Mouse (Mus musculus): Measurements from ENCODE around the gene Fam227b. TPM values are rescaled to one million over a fixed set of nuclear protein-coding genes. Genes with fewer than 3 reads are reported as not detected.

Gene Fam227b
- polyA plus RNA-seq, 1 experiment from 2014 or later = not detected

DNA sequence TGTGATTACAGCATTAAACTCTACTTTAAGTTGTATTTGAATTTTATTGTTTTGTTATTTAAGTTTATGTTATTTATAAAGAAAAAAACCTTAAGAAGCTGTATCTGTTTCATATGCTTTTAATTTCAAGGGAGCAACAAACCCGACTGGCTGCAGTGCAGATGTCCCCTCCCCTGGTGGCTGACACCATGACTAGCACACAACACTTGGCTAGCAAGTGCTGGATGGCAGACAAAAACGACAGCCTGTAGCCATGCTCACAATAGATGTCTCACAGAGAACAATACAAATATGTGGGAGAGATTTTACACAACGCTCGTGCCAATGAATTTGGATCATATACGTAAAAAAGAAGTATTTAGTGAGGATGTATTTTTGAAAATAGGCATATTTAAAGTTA lies 61.4 kb downstream of the Fam227b start:
- Histone ChIP-seq H3K4me1 (peaks cover 3% of the 10 kb centered on the region; the same call in 1 of the 2 replicates), H3K4me2 (no peak overlapping the region), H3K9ac (no peak overlapping the region), H3K27me3 (replicated peaks) (no peaks in the 10 kb centered on the region), H3K9me3 (no peaks in the 10 kb centered on the region), H3K36me3 (no peaks in the 10 kb centered on the region), H3K27ac (replicated peaks) (no peak overlapping the region), H3K4me3 (no peak overlapping the region)
- WGBS = 62% methylated on average over 5 of the region's 5 CpGs
- ATAC-seq (ENCODE audit: extremely low read depth, insufficient number of reproducible peaks, low FRiP score, low TSS enrichment) = no peak

DNA sequence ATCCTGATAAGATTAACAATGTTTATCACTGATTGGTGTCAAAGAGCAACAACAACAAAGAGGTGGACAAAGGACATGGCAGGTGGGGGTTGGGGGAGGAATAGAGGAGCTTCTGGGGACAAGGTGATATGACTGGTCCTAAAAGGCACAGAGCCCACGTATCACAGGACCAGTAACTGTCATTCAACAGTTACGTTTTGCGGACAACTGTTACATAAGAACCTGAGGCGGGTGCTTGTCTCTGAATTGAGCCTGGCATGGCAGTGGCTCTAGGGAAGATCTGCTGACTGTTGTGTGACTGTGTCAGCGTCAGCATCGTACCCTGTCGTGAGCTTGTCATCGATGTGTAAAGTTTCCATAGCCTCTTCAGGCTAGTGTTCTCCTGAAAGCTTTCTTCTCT lies 65.6 kb downstream of the Fam227b start:
- H3K4me2 ChIP-seq = peak overlapping the region; percentile 46
- no peak for ATAC-seq (ENCODE audit: extremely low read depth, insufficient number of reproducible peaks, low FRiP score, low TSS enrichment)
- no peaks in the 10 kb centered on the region for H3K9me3 ChIP-seq
- no peak overlapping the region for H3K4me3 ChIP-seq
- no peaks in the 10 kb centered on the region for H3K36me3 ChIP-seq
- 0 out of 2 replicates have a peak overlapping the region, but pooled peaks have one; percentile 19 for H3K9ac ChIP-seq
- whole genome bisulfite sequencing = 48% methylated on average over 8 of the region's 8 CpGs
- H3K4me1 ChIP-seq = peaks cover 3% of the 10 kb centered on the region; the same call in 1 of the 2 replicates
- no peaks in the 10 kb centered on the region for H3K27me3 ChIP-seq (replicated peaks)
- H3K27ac ChIP-seq (replicated peaks) = no peak overlapping the region

DNA sequence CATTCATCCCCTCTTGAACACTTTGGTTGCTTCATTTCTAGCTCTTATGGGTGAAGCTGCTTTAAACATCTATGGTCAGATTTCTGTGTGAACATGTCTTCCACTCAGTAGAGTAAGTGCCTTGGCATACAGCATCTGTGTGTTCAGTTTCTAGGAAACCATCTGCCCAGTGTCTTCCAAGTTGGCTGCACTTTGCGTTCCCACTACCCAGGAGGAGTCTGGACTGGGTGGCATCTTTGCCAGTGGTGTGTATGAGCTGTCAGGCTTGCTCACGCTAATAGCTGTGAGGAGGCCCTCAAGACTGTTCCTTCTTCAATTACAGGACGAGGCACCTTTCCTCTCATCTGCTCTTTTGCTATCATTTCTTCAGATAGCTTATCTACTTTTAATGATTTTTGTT lies 67.5 kb downstream of the Fam227b start:
- H3K27me3 ChIP-seq (replicated peaks) = no peaks in the 10 kb centered on the region
- no peak overlapping the region for H3K9ac ChIP-seq
- H3K4me2 ChIP-seq = no peak overlapping the region
- H3K9me3 ChIP-seq = no peaks in the 10 kb centered on the region
- H3K4me1 ChIP-seq = peaks cover 15% of the 10 kb centered on the region
- H3K27ac ChIP-seq (replicated peaks) = no peak overlapping the region
- no peak overlapping the region for H3K4me3 ChIP-seq
- no peak for ATAC-seq (ENCODE audit: extremely low read depth, insufficient number of reproducible peaks, low FRiP score, low TSS enrichment)
- H3K36me3 ChIP-seq = no peaks in the 10 kb centered on the region
- WGBS = 65% methylated on average over 3 of the region's 3 CpGs

DNA sequence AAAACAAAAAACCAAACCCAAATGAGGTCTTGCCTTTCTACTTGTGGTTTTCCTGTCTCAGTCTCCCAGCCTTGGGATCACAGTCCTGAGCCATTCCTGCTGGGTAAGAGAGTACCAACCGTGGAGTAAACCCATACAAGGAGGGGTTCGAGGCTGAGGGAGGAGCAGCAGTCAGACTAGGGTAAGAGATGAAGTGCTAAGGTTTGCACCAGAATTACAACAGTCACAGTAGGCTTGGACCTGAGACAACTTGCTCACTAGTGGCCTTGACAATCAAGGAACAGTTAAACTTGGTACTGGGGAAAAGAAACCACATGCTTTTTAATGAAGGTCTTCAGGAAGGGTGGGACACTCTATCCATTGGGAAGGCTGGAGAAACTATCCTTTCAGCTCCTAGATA lies 72.7 kb downstream of the Fam227b start:
- no peaks in the 10 kb centered on the region for H3K36me3 ChIP-seq
- no peak for ATAC-seq (ENCODE audit: extremely low read depth, insufficient number of reproducible peaks, low FRiP score, low TSS enrichment)
- no peaks in the 10 kb centered on the region for H3K27me3 ChIP-seq (replicated peaks)
- H3K27ac ChIP-seq (replicated peaks) = no peak overlapping the region
- H3K4me2 ChIP-seq = no peak overlapping the region
- H3K9ac ChIP-seq = no peak overlapping the region
- no peak overlapping the region for H3K4me3 ChIP-seq
- peaks cover 11% of the 10 kb centered on the region for H3K4me1 ChIP-seq
- no peaks in the 10 kb centered on the region for H3K9me3 ChIP-seq
- 67% methylated on average over 2 of the region's 2 CpGs for WGBS

DNA sequence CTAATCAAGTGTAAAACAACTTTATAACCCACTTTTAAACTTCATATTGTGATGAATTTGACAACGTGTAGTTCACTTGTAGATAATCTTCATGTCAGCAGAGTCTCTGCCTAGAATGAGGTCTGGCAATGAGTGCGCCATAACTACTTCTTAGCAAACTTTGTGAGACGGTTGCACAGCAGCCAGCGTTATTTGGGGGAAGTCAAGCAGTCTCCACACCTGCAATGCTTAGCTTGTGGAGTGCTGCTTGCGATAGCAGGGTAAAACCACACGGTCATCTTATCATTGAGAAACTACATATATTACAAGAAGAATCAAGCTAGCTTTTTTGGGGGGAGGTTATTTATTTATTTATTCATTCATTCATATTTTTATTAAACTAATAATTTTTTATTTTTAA lies 75.3 kb downstream of the Fam227b start:
- 89% methylated on average over 6 of the region's 6 CpGs for WGBS

DNA sequence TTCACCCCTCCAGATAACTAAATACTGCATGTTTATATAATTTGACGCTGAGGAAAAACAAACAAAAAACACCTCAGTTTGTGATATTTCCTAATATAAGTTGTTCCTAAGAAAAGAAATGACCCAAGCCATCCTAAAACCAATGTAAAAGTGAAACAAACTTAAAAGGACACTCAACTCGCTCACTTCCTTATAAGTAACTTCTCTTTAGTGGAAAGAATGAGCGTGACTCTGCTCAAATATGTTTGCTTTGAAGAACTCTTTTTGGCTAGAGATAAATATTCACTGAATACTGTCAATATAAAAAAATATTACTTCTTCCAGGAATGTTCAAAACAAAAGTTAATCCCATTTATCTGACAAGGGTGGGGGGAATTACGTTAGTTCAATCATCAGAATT lies 78.1 kb downstream of the Fam227b start:
- no peak overlapping the region for H3K27ac ChIP-seq (replicated peaks)
- no peaks in the 10 kb centered on the region for H3K27me3 ChIP-seq (replicated peaks)
- no peaks in the 10 kb centered on the region for H3K9me3 ChIP-seq
- 76% methylated on average over 4 of the region's 4 CpGs for WGBS
- H3K4me3 ChIP-seq = no peak overlapping the region
- H3K4me1 ChIP-seq = peaks cover 3% of the 10 kb centered on the region; the same call in 1 of the 2 replicates
- ATAC-seq (ENCODE audit: extremely low read depth, insufficient number of reproducible peaks, low FRiP score, low TSS enrichment) = no peak
- H3K9ac ChIP-seq = no peak overlapping the region
- no peaks in the 10 kb centered on the region for H3K36me3 ChIP-seq
- H3K4me2 ChIP-seq = no peak overlapping the region

More for the DNA sequence above, 75.3 kb downstream of the Fam227b start:
- Histone ChIP-seq H3K4me3 (no peak overlapping the region), H3K4me2 (no peak overlapping the region), H3K27ac (replicated peaks) (no peak overlapping the region), H3K27me3 (replicated peaks) (no peaks in the 10 kb centered on the region), H3K9me3 (no peaks in the 10 kb centered on the region), H3K9ac (no peak overlapping the region), H3K4me1 (peaks cover 14% of the 10 kb centered on the region), H3K36me3 (no peaks in the 10 kb centered on the region)
- no peak for ATAC-seq (ENCODE audit: extremely low read depth, insufficient number of reproducible peaks, low FRiP score, low TSS enrichment)

DNA sequence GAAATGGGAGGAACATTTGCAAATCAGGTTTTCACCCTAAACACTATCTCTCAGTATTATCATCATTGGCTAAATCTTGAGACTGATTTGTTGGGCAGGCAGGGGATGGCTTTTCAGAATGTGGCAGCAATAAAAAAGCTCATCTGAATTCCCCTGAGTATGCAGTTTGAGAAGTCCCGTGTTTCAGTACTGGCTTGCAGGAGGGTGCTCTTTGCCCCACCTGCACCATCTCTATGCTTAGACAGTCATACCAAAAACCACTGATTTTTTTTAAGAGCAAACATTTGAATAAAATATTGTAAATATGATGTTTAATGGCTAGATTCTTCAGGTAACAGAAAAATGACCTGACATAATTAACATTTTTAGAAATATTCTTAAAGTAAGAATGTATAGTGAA lies 82.1 kb downstream of the Fam227b start:
- H3K27ac ChIP-seq (replicated peaks) = no peak overlapping the region
- H3K4me1 ChIP-seq = peaks cover 15% of the 10 kb centered on the region
- H3K9me3 ChIP-seq = no peaks in the 10 kb centered on the region
- WGBS = 78% methylated on average over 1 of the region's 1 CpGs
- H3K4me2 ChIP-seq = no peak overlapping the region
- no peak overlapping the region for H3K4me3 ChIP-seq
- ATAC-seq (ENCODE audit: extremely low read depth, insufficient number of reproducible peaks, low FRiP score, low TSS enrichment) = no peak
- no peak overlapping the region for H3K9ac ChIP-seq
- no peaks in the 10 kb centered on the region for H3K36me3 ChIP-seq
- H3K27me3 ChIP-seq (replicated peaks) = no peaks in the 10 kb centered on the region

DNA sequence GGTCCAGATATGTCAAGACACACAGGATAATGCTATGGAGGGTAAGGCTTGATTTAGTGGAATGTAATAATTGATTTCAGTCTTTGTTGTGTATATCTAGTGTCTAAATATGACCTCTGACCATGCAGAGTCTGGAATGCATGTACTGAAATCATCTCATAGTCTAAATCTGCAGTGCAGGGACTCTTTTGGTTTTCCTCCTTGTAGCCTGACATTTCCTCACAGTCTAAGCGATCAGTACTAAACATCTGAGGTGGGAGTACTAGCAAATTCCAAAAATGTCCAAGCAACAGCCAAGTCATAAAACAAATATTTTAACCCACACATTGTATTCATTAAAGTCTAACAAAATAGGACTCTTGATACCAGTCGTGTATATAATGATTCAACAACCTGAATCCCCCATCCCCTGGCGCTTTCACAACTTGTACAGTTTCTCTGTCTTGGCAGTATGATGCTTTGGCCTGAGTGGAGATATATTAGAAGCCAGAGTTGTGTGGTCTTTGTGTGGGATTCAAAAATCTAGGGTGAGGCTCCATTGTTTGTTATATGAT lies 86.4 kb downstream of the Fam227b start:
- ATAC-seq (ENCODE audit: extremely low read depth, insufficient number of reproducible peaks, low FRiP score, low TSS enrichment) = no peak
- no peaks in the 10 kb centered on the region for H3K27me3 ChIP-seq (replicated peaks)
- H3K27ac ChIP-seq (replicated peaks) = peak overlapping the region; percentile 87
- WGBS = 70% methylated on average over 3 of the region's 3 CpGs
- H3K4me3 ChIP-seq = no peak overlapping the region
- H3K9ac ChIP-seq = no peak overlapping the region
- H3K36me3 ChIP-seq = no peaks in the 10 kb centered on the region
- H3K4me1 ChIP-seq = peaks cover 34% of the 10 kb centered on the region
- no peak overlapping the region for H3K4me2 ChIP-seq
- no peaks in the 10 kb centered on the region for H3K9me3 ChIP-seq

DNA sequence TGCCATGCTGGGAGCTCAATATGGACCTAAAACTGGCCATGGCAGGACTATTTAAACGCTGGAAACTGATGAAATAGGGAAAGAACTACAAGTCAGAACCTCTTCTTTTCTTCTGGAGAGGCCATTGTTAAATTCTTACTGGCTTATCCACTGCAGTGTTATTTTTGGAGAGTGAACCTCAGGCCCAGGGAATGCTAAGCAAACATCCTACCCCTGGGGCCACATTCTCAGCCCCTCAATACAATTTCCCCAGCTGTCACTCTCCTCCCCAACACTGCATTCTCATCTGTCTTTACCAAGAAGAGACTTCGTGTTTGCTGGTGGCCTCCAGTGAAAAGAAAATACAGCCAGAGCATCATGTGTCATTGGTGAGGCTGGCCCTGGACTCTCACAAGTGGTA lies 87.0 kb downstream of the Fam227b start:
- Histone ChIP-seq H3K36me3 (no peaks in the 10 kb centered on the region), H3K27me3 (replicated peaks) (no peaks in the 10 kb centered on the region), H3K4me3 (no peak overlapping the region), H3K4me1 (peaks cover 34% of the 10 kb centered on the region), H3K4me2 (no peak overlapping the region), H3K9me3 (no peaks in the 10 kb centered on the region), H3K9ac (no peak overlapping the region), H3K27ac (replicated peaks) (peak overlapping the region; percentile 87)
- 13% methylated on average over 2 of the region's 2 CpGs for WGBS
- ATAC-seq (ENCODE audit: extremely low read depth, insufficient number of reproducible peaks, low FRiP score, low TSS enrichment) = no peak

DNA sequence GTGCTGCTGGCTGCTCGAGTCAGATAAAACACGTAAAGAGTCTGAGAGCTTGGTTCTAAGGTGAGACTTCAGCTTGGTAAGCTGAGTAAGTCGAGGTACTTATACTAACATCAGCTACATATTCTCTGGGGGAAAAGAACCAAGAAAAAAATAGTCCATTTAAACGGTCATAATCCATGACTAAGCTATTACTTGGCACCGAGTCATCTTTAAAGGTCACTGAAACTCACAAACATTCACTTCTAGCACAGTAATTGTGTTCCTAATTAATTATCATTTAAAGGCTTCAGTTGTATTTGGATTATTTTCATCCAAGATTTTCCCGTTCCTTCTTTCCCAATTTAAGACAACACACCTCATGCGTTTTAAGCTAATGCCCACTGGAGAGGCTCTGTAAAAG lies 88.9 kb downstream of the Fam227b start:
- WGBS = 76% methylated on average over 7 of the region's 7 CpGs
- Histone ChIP-seq H3K9me3 (no peaks in the 10 kb centered on the region), H3K4me3 (no peak overlapping the region), H3K36me3 (no peaks in the 10 kb centered on the region), H3K9ac (no peak overlapping the region), H3K4me1 (peaks cover 34% of the 10 kb centered on the region), H3K27ac (replicated peaks) (no peak overlapping the region), H3K27me3 (replicated peaks) (no peaks in the 10 kb centered on the region), H3K4me2 (no peak overlapping the region)
- ATAC-seq (ENCODE audit: extremely low read depth, insufficient number of reproducible peaks, low FRiP score, low TSS enrichment) = no peak

DNA sequence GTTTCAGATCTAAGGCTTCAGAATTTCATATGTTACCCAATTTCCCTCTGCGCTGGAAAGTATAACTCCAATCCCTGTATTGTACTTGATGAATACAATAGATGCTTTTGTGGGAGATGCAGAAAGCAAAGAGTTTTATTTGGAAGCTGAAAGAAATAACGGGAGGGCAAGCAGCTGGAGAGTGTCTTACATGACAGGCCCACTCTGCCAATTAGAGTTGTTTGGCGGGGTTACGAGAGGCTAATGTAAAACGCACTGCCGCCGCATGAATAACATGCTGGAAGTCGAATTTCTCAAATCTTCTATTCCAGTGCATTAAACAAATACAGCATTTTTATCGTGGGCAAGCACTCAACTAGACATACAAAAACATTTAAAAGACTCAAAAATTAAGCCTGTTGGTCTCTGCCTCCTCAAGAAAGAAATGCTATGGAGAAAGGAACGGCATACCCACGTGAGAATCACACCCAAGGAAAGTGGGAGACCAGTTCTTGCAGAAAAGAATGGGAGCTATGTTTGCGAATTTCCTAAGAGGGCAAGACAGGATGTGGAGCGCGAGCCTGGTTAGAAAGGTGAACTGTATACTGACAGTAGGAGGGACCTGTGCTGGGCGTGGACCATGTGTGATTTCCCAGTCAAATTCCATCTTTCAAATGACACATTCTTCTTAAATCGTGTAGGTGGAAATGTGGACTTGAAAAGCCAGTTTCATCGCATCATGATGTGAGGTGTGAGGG lies 90.6 kb downstream of the Fam227b start:
- ATAC-seq (ENCODE audit: extremely low read depth, insufficient number of reproducible peaks, low FRiP score, low TSS enrichment) = no peak

DNA sequence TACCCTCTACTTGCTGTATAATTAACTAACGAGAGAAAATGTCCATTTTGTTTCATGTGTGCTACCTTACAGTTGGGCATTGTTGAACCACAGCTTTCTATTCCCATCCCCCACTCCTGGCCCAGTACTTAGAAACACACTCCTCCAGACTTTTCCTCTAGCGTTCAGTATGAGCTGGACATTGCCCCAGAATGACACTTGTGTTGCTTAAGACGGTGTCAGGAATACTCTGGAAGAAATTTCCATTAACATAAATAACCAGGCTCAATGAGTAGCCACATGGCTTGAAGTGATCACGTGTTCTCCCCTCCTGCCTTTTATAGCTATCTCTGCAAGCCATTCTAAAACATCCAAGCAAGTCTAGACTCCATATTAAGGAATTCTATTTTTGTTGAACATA lies 91.2 kb downstream of the Fam227b start:
- H3K9ac ChIP-seq = no peak overlapping the region
- ATAC-seq (ENCODE audit: extremely low read depth, insufficient number of reproducible peaks, low FRiP score, low TSS enrichment) = no peak
- no peaks in the 10 kb centered on the region for H3K9me3 ChIP-seq
- peaks cover 30% of the 10 kb centered on the region for H3K4me1 ChIP-seq
- WGBS = 50% methylated on average over 4 of the region's 4 CpGs
- H3K4me3 ChIP-seq = no peak overlapping the region
- no peak overlapping the region for H3K4me2 ChIP-seq
- no peaks in the 10 kb centered on the region for H3K36me3 ChIP-seq
- H3K27ac ChIP-seq (replicated peaks) = peak overlapping the region; percentile 29; the same call in 1 of the 2 replicates
- H3K27me3 ChIP-seq (replicated peaks) = no peaks in the 10 kb centered on the region

More for the DNA sequence above, 90.6 kb downstream of the Fam227b start:
- Histone ChIP-seq H3K4me3 (no peak overlapping the region), H3K36me3 (no peaks in the 10 kb centered on the region), H3K9ac (no peak overlapping the region), H3K4me1 (peaks cover 34% of the 10 kb centered on the region), H3K4me2 (no peak overlapping the region; the same call in 1 of the 2 replicates), H3K27ac (replicated peaks) (peak overlapping the region; percentile 29), H3K9me3 (no peaks in the 10 kb centered on the region), H3K27me3 (replicated peaks) (no peaks in the 10 kb centered on the region)
- WGBS = 62% methylated on average over 17 of the region's 17 CpGs

Data from heart, embryonic 13.5 days (tissue).